In genomic region chr15:31819219-31819618, GRCm38 (mm10) we compare ENCODE assay signal across 15 mouse cellular contexts.
DNase-seq lines count a peak whose midpoint lies in the region; ATAC-seq lines count a peak whose summit lies in the region.
"Had no signal": no experiment of that assay in that cellular context is flagged by ENCODE, and none has a peak within 500 bp of the region (broad histone marks: within the 10 kb centered on the region; RNA-seq: fewer than 3 reads in every experiment).

No protein-coding gene starts in this region.

- no peaks in the 10 kb centered on the region for H3K4me1 ChIP-seq in limb, embryonic 13.5 days
- H3K4me1 ChIP-seq: embryonic facial prominence, embryonic 13.5 days; hindbrain, embryonic 12.5 days had no signal

- no peaks in the 10 kb centered on the region for H3K9me3 ChIP-seq in limb, embryonic 13.5 days
- H3K9me3 ChIP-seq: embryonic facial prominence, embryonic 13.5 days; hindbrain, embryonic 12.5 days had no signal

- no peak overlapping the region for H3K9ac ChIP-seq in limb, embryonic 13.5 days
- H3K9ac ChIP-seq: embryonic facial prominence, embryonic 13.5 days; hindbrain, embryonic 12.5 days had no signal

- H3K36me3 ChIP-seq in limb, embryonic 13.5 days = no peaks in the 10 kb centered on the region
- H3K36me3 ChIP-seq: embryonic facial prominence, embryonic 13.5 days; hindbrain, embryonic 12.5 days had no signal

- H3K27me3 ChIP-seq in limb, embryonic 13.5 days = no peaks in the 10 kb centered on the region
- H3K27me3 ChIP-seq: embryonic facial prominence, embryonic 13.5 days; hindbrain, embryonic 12.5 days had no signal

- H3K27ac ChIP-seq in limb, embryonic 13.5 days = no peak overlapping the region
- H3K27ac ChIP-seq: embryonic facial prominence, embryonic 13.5 days; hindbrain, embryonic 12.5 days had no signal

- H3K4me2 ChIP-seq in limb, embryonic 13.5 days (replicated peaks) = no peak overlapping the region
- H3K4me2 ChIP-seq: embryonic facial prominence, embryonic 13.5 days; hindbrain, embryonic 12.5 days; midbrain, embryonic 11.5 days had no signal

- 28% methylated on average over 6 of the region's 6 CpGs for WGBS in limb, embryonic 13.5 days

- peak; percentile 54; the same call in 1 of the 2 replicates for ATAC-seq in limb, embryonic 13.5 days (ENCODE audit: low FRiP score, low read depth)

- peak; percentile 23 for DNase-seq in heart, adult 11 months
- no peak for DNase-seq in heart, adult 8-10 months (ENCODE audit: low spot score)
- peak; percentile 57 for DNase-seq in cerebellum, adult 9-11 months
- DNase-seq in mesoderm, embryonic 11.5 days (ENCODE audit: low read depth, low spot score) = peak; percentile 23
- no peak for DNase-seq in kidney, postnatal 14 days
- no peak for DNase-seq in gastrocnemius, postnatal 25 days
- no peak for DNase-seq in ovary, postnatal 10 days (ENCODE audit: low spot score)
- DNase-seq: B cell, adult 2 months; liver; right cerebral cortex, adult 18-20 months had no signal

- no peak overlapping the region for H3K4me3 ChIP-seq in limb, embryonic 13.5 days
- H3K4me3 ChIP-seq: embryonic facial prominence, embryonic 13.5 days; hindbrain, embryonic 12.5 days; myocyte had no signal

Comparison
In these comparisons a context has a peak if more than half of its experiments do, and no peak if none do; other contexts are left out.
1. DNase-seq: peak in heart, adult 11 months (single experiment), cerebellum, adult 9-11 months (single experiment) and mesoderm, embryonic 11.5 days (single experiment); none in heart, adult 8-10 months (single experiment), kidney, postnatal 14 days (single experiment), gastrocnemius, postnatal 25 days (single experiment) and ovary, postnatal 10 days (single experiment).